Mouse (Mus musculus) embryo, embryonic 11.5 days (tissue): Measurements from ENCODE around the gene Tspan31.
"Not testable (repeated sequence)": the region's sequence is repeated elsewhere in the genome, so short reads cannot be mapped to it uniquely, and the experiment has no call there.

Experiments
- DNase-seq: peaks from one replicate; pipeline ENCODE4 v3.0.0-alpha.2; 2012; ENCODE audit warnings: low read depth, low spot score

The Tspan31 gene

DNA sequence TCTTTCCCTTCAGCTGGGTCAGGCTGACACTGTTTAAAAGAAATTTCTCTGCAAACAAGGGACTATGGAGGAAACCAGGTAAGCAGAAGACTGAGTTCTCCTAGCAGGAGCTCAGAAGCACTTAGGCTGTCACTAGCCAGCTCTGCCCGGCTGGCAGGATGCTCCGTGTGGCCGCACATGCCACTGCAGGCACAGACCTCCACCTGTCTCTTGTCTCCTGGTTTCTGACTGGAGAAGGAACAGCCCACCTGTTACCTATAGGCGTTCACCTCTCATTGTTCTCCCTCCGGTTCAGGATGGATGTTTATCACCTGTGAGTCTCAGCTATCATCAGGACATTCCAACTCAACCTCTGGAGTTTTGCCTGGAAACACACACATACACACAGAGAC, 13.8 kb upstream of the Tspan31 start:
- no peak for DNase-seq

DNA sequence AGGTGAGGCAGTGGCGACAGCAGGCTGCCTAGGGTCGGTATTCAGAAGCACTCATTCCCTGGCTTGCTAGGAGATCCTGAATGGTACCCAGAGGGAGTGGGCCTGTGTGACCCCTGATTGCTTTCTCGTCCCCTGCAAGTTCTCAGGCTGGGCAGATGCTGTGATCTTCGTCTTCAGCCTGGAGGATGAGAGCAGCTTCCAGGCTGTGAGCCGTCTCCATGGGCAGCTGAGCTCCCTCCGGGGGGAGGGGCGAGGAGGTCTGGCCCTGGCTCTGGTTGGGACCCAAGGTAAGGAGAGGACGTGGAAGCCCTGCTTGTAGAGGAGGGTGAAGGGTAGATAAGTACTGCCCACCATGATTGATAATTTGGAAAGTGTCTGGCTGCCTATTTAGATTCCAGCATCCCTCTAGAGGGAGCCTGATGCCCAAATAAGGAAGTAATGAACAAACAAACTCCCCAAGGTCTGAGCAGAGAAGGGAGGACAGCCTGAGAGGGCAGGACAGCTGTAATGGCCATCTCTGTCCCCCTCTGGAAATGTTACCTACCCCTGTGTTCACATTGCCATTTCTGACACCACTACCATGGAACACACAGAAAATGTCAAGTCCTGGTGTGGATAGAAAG, 13.3 kb upstream of the Tspan31 start:
- DNase-seq: no peak

- DNase-seq: no peak
Measured at GRCm38 (mm10) chr10:127081996-127082620, 12.0 kb upstream of the Tspan31 start.

GRCm38 (mm10) chr10:127080901-127081780, 11.1 kb upstream of the Tspan31 start:
- DNase-seq: no peak

DNA sequence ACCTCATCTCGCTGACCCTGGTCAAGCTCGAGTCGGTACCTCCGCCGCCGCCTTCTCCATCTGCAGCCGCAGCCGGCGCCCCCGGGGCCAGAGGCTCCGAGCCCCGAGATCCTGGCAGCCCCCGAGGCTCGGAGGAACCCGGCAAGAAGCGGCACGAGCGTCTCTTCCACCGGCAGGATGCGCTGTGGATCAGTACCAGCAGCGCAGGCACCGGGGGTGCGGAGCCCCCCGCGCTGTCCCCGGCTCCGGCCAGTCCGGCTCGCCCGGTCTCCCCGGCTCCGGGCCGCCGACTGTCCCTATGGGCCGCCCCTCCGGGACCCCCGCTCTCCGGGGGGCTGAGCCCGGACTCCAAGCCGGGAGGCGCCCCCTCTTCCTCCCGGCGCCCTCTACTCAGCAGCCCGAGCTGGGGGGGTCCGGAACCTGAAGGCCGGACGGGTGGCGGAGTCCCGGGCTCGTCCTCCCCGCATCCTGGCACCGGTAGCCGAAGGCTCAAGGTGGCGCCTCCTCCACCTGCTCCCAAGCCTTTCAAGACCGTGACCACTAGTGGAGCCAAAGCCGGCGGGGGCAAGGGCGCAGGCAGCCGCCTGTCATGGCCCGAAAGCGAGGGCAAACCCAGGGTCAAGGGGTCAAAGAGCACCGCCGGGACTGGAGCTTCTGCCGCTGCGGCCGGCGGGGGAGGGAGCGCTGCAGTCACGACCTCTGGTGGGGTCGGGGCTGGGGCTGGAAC, 9.8 kb upstream of the Tspan31 start:
- DNase-seq: no peak

DNA sequence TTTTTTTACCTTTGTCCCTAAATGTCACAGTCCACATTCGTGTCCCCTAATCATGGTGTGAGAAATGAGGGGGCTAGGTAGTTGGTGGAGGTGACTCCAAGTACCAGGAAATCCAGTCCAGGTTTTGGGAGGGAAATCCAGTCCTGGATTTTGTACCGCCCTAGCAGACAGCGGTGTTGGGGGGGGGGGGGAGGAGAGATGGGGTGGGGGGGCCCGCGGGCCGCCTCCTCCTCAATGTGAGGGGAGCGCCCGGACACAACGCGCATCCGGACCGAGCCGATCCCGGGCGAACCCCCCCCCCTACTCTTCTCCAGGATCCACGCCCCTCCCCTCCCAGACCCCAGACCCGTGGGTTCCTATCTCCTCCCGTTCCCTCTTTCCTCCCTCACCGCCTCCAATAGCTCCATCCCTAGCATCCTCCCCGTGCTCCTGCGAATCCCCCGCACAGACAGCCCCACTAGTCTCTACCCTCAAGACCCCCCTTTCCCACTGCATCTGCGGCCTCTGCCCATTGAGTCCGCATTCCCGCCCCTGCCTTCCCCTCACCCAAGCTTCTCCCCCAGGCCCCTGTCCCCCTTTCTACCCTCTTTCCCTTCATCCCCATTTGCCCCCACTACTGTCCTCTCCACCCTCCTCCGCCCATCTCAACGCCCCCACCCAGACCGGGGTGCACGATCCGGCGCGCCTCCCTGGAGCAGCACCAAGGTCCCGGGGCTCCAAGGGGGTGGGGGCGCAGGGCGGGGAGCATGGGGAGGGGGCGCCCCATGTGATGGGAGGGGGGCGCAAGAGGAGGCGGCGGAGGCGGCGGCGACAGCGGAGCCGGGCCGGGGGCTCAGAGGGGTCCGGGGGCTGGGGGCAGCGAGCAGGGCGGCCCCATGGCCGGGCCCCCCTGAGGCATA, 8.9 kb upstream of the Tspan31 start:
- DNase-seq: no peak

- DNase-seq: no peak
Measured at GRCm38 (mm10) chr10:127078001-127078676, 8.1 kb upstream of the Tspan31 start.

DNA sequence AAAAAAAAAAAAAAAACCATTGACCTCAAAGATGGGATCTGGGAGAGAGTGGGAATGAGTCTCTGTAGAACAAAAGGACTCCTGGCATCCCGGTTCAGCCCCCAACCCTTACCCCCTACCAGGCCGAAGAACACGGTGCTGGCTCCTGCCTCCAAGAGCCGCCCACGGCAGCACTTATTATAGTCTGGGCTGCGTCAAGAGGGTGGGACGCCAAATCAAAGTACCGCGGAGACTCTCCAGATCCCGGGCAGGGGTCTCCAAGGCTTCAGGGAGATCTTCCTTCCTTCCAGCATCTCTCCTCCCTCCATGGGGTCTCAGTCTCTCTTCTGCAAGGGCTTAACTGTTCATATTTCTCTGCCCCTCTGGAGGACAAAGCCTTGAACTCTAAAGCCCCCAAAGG, 7.5 kb upstream of the Tspan31 start:
- DNase-seq: no peak

- DNase-seq: no peak
Measured at GRCm38 (mm10) chr10:127076082-127076481, 6.0 kb upstream of the Tspan31 start.

GRCm38 (mm10) chr10:127075651-127076050, 5.6 kb upstream of the Tspan31 start:
- no peak for DNase-seq

GRCm38 (mm10) chr10:127075080-127075479, 5.0 kb upstream of the Tspan31 start, which contains the start of gene Agap2:
Agap2 (plus strand) TSS chr10:127075284.
- no peak for DNase-seq

DNA sequence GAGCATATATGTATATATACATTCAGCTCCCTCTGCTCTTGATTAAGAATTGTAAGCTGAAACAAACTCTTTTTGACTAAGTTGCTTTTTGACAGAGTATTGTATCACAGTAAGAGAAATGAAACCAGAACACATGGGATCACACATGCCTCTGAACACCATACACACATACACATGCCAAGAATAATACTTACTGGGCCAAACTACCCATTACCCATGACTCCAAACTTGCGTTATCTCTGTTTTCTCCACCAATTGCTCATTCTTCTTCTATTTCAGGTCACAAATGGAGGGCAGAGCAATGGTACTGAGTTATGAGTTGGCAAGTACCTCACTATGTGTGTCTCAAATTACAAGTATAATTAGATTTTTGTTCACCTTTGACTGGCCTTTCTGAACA, 3.9 kb upstream of the Tspan31 start:
- no peak for DNase-seq

DNA sequence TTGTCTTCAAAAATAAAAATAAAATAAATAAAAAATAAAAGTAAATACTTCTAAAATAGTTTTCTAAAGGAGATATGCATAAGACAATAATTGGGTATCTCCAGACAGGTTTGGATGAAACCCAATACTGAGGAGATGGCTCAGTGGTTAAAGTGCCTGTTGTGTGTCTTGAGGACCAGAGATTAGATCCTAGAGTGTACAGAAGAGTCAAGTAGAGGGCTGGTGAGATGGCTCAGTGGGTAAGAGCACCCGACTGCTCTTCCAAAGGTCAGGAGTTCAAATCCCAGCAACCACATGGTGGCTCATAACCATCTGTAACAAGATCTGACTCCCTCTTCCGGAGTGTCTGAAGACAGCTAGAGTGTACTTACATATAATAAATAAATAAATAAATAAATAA, 2.9 kb upstream of the Tspan31 start:
- DNase-seq: not testable (repeated sequence)

DNA sequence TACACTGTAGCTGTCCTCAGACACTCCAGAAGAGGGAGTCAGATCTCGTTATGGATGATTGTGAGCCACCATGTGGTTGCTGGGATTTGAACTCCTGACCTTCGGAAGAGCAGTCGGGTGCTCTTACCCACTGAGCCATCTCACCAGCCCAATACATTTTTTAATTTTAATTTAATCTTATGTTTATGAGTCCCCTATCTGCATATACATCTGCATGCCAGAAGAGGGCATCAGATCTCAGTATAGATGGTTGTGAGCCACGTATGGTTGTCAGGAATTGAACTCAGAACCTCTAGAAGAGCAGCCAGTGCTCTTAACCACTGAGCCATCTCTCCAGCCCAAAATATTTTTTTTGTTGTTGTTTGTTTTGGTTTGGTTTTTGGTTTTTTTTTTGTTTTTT, 2.2 kb upstream of the Tspan31 start:
- not testable (repeated sequence) for DNase-seq

DNA sequence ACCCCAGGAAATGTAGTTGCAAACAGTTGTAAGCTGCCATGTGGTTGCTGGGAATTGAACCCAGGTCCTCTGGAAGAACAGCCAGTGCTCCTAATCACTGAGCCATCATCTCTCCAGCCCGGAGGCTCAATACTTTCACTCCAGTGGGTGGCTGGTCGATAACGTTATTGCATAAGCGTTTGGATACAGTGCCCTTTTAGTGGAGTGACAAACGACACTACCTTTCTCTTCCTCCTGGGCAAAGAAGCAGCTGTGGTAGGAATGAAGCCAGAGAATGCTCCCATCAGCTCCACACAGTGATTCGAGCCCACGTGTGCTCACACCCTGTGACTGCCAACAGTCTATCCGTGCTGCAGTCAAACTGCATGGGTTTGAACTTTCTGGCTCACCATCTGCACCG, 1.1 kb upstream of the Tspan31 start:
- DNase-seq: no peak

- peak; percentile 57 for DNase-seq
Measured at GRCm38 (mm10) chr10:127069281-127070189, 529 bp downstream of the Tspan31 start.

GRCm38 (mm10) chr10:127068360-127069038, 1.6 kb downstream of the Tspan31 start:
- DNase-seq: no peak

DNA sequence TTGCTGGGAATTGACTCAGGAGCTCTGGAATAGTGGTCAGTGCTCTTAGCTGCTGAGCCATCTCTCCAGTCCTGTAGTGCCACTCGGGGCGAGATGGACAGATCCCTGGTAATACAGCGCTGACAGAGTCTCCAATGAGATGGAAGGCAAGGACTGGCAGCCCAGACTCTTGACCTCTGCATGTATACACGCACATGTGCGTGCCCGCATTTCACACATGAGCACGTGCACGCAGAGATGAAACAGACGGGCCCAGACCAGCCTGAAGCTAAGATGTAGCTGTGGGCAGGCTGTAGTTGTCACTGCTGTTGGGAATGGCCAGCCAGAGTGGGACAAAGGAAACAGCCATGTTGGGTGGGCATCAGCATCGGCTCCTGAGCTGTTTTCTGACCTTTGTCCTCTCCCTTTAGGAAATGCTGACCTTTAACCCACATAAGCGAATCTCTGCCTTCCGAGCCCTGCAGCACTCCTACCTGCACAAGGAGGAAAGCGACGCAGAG, 3.5 kb downstream of the Tspan31 start:
- no peak for DNase-seq
